Mouse (Mus musculus) spleen, adult 18-20 months (tissue): Measurements from ENCODE around the gene Tnfrsf8.
"Not testable (repeated sequence)": the region's sequence is repeated elsewhere in the genome, so short reads cannot be mapped to it uniquely, and the experiment has no call there.

Experiments used
- DNase-seq, 2 experiments: peaks; one replicate each; pipeline ENCODE4 v3.0.0; 2022; ENCODE audit warnings: mixed read lengths in 2 of 2

The Tnfrsf8 gene

DNA sequence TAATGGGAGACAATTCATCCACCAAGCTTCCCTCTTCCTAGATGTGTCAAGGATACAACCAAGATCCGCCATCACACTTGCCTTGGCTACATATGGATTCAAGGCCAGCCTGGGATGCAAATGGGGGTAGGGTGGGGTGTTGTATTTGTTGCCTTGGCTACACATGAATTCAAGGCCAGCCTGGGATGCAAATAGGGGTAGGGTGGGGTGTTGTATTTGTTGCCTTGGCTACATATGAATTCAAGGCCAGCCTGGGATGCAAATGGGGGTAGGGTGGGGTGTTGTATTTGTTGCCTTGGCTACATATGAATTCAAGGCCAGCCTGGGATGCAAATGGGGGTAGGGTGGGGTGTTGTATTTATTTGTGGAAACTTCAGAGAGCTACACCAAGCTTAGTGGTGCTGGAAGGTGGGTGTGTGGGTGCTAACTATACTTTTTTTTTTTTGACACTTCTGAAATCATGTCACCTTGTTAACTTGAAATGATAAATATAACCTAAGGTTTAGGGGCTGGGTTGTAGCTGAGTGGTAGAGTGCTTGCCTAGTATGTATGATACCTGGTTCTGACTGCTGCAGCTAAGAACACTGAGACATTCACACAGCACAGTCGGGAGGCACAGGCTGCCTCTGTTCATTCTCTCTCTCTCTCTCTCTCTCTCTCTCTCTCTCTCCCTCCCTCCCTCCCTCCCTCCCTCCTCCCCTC is 9.2 kb downstream of the Tnfrsf8 start:
- DNase-seq, result not testable (repeated sequence)

GRCm38 (mm10) chr4:145304109-145304508 is 10.9 kb downstream of the Tnfrsf8 start:
- no peak for DNase-seq

DNA sequence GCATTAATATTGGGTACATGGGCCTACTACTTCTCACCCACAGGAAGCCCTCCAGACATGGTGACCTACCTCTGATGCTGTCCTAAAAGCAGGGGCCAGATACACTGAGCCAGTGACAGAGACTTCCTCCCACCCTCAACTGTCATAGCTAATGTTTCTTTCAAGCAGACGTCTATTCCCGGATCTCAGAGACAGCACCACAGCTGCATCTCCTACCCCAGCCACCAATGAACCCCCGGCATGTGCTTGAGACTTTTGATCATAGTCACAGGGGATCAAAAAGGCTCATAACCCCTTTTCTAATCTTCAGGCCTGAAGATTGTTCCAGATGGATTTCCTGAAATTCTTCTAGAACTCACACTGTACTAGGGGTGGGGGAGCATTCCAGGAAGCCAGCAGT is 12.9 kb downstream of the Tnfrsf8 start:
- DNase-seq, result no peak

- DNase-seq, result peak; percentile 69 to 73
Measured at GRCm38 (mm10) chr4:145300210-145300927, 14.6 kb downstream of the Tnfrsf8 start.

GRCm38 (mm10) chr4:145299355-145299754 is 15.6 kb downstream of the Tnfrsf8 start:
- no peak for DNase-seq

DNA sequence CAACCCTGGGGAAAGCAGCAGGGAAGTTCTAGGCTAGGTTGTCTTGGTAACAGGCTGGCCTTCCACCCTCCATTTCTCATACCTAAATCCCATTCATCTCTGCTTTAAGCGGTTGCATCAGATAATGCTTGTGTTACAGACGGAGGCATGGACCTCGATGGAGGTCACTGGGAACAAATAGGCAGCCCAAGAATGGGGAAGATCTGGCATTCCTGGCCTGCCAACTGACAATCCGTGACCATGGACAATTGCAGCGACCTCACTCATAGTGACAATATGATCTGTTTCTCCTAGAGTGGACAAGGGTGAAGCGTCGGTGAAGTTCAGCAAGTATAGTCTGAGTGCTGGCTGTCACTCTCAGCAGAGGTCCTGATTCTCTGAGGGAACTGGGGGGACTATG is 16.1 kb downstream of the Tnfrsf8 start:
- no peak for DNase-seq

- peak; percentile 46 to 73 for DNase-seq
Measured at GRCm38 (mm10) chr4:145295589-145296300, 19.2 kb downstream of the Tnfrsf8 start.

DNA sequence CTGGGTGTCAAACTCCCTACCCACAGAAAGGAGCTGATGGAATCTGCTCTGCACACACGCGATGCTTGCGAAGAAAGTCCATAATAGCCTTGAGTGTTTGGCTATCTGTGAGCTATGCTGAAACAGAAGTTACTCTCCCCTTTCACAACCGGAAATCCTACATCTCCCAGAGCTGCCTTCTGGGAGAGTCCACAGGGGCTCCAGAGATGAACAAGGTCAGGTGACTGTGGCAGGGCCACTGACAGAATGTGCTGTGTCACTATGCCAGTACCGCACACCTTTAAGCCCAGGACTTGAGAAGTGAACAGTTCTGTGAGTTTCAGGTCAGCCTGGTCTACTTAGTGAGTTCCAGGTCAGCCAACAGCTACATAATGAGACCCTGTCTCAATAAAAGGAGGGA is 20.4 kb downstream of the Tnfrsf8 start:
- no peak for DNase-seq

DNA sequence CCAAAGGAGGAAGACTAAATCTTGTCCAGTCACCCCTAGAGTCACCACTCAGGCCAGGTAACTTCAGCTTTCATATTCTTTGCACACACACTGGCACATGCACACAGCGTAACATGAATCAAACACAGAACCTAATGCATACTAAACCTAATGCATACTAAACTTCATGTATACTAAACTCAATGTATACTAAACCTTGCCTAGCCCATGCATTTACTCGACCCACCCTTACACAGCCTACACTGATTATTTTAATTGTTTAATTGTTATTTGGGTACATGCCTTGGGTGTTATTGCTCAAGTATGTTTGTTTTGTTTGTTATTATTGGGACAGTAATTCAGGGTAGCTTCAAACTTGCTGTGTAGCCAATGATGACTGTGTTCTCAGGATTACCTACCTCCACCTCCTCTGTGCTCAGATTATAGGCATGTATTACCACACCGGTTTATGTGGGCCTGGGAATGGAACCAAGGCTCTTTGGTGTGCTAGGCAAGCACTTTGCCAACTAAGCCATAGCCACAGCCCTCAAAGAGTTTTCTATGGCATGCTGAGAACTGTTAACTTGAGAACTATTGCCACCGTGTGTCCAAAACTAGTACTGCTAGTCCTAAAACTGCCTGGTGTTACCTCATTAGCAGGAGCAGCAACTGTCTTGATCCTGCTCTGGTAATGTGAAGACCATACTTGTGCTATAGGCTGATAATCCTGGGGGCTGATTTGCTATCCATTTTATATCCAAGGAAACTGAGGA is 28.4 kb downstream of the Tnfrsf8 start:
- DNase-seq, result peak in 1 of 2 experiments; percentile 66

DNA sequence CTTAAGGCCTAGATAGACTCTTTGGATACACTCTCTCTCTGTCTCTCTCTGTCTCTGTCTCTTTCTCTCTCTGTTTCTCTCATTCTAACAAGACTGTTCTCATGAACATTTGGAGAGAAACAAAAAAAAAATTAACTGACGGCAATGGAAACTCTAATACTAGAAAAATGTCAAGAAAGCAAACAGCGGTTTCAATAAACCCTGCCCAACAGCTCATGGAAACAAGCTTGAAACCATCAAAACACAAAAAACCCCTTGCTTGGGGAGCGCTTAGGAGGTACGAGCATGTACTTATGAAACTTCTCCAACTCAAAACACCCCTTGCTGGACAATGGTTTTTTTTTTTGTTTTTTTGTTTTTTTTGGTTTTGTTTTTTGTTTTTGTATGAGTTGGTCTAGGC is 30.3 kb downstream of the Tnfrsf8 start:
- no peak for DNase-seq

DNA sequence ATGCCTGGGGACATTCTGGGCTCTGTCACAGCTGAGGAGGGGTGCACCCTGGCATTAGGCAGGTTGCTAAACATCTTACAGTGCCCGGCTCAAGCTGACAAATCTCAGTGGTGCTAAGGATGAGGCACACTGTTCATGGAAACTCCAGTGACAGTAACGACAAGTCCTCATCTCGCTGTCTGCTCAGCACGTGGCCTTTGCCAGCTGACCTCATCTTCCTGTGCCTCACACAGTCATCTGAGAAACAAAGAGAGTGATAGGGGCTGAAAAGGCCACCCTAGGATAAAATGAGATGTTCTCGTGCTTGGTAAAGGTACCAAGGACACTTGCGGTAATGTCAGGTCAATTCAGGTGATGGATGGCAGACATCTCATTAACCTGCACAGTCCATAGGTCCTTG is 31.5 kb downstream of the Tnfrsf8 start:
- no peak for DNase-seq

DNA sequence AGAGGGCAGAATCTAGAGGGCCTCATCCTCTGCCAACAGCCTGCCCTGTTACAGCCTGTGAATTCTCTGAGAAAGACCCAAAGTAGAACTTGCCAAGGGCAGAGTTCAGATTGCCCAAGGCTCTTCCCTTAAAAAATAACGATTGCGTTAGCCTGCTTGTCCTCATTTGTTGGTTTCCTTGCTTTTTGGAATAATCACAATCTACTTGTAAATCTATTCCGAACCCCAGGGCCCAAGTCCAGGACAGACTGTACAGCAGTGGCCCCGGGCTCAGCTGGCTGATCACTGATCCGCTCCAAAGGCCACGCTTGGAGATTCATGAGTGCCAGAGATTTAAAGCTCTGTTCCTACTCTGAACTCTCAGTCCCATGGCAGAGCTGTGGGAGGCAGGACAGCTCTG is 34.0 kb downstream of the Tnfrsf8 start:
- DNase-seq, result no peak

DNA sequence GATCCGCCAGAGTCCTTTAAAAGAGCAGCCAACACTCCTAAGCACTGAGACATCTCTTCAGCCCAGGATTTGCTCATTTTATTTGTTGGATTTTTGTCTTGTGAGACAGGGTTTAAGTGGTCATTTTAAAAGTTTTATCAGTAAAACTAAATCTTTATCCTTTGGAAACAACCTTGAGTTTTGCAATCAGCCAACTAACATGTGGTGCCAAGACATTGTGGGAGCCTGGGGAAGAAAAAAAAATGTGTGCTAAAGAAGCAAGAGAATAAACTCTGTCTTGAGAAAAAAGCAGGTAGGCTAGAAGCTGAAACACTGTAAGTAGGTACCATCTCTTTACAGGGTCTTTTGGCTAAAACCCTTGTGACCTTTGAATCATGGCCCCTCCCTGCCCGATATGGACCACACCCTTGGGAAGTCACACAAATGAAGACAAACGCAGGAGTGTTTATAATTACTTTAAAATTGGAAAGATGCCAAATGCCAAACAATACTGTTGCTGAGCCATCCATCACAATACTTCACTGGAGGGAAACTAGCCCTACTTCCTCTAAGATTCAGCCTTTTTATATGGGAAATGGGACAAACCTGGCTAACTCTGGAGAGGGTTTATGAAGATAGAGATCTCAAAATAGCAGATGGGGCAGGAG is 36.1 kb downstream of the Tnfrsf8 start:
- DNase-seq, result no peak

GRCm38 (mm10) chr4:145278231-145278630 is 36.7 kb downstream of the Tnfrsf8 start:
- DNase-seq, result no peak

DNA sequence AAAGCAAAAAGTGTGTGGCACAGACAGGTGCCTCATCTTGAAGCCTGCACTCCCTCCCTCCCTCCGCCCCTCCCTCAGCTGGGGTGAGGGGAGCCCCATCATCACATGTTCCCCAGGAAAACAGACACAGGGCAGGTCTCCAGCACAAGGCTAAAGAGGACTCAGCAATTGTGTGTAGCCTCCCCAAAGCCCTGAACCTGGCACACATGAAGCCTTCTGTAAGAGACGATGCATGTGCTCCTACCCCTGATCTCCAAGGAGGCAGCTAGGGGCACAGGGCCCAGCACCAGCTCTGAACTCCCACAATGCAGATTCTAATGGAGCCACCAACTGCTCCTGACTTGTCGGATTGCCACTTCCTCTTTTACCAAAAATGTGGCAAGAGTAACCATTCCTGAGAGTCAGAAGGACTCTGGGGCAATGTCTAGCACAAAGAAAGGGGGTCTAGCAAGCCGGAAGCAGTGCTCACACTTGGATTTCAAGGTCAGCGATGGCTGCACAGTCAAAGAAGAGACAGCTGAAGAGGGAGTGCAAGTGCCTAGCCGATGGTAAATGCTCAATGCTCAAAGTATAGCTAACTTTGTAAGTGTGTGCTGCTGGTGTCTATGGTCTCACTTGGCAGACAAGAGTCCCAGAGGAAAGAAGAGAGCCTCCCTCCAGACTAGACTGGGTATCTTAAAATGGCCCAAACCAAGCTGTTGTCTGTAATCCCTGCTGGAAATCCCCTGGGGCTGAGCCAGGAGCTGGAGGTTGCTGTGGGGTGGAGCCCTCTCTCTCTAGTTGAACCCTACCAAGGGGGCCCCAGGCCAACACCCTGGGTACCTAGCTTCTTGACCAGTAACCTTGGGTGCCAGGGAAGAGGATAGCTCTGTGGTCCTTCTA is 38.4 kb downstream of the Tnfrsf8 start:
- no peak for DNase-seq

- no peak for DNase-seq
Measured at GRCm38 (mm10) chr4:145274887-145275286, 40.1 kb downstream of the Tnfrsf8 start.

DNA sequence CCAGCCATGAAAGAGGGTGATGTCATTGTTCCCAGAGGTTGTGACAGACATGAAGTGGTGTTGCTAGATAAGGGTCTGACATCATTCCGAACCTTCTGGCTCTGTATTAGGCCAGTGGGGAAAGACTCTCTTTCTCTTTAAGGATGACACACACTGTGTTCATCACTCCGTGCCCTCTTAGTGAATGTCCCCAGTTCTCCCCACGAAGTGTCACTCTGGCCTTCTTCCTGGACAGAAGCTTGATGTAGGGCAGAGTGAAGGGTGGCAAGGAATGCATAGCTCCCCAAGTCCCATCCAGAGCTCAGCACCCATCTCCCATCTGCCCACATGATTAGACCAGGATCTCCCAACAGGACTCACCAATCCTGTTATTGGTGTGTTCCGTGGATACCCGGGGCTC is 41.0 kb downstream of the Tnfrsf8 start:
- DNase-seq, result no peak

DNA sequence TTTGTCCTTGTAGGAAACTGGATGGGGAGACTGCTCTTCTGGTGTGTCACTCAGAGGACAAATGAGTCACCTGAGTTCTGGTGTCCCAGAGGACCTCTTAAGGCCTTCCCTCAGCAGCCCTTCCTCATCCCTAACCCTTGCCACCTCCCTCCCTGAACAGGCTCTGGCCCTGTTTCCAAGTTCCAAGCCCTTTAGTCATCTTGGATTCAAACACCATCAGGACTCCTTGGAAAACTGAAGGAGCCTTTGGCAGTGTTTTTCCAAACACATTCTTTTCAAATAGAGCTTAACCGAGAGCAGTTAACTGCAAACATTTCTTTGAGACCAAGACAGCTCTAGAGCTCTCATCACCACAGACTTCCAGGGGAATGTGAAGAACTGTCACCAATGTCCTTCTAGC is 42.2 kb downstream of the Tnfrsf8 start:
- no peak for DNase-seq

- no peak for DNase-seq
Measured at GRCm38 (mm10) chr4:145271634-145272033, 43.3 kb downstream of the Tnfrsf8 start.

- no peak for DNase-seq
Measured at GRCm38 (mm10) chr4:145270136-145270535, 44.8 kb downstream of the Tnfrsf8 start.

DNA sequence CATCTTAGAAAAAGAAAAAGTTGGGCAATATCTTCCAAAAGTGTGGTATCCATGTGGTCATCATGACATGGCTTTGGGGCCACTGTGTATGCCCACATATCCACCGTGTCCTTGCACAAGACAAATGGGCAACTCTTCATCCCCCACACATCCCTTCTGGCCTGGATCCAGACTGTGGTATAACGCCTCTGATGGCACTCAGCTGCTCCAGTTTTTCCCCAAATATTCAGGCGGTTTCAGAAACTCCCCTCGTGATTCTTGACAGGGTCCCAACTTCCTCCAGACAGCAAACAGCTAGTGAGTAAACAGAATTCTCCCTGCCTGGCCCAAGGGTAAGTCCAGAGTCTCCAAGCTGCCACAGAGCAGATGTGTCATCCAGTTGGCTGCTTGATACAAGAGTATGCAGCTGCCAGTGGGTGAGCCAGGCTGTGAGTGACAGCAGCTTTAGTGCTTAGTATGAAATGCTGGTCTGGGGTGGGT is 47.3 kb downstream of the Tnfrsf8 start:
- DNase-seq, result no peak
